Mouse (Mus musculus): Measurements from ENCODE around the gene Trappc3. TPM values are rescaled to one million over a fixed set of nuclear protein-coding genes. Genes with fewer than 3 reads are reported as not detected.

The Trappc3 gene
- 13.9 TPM for polyA plus RNA-seq (2015; fragmentation: Illumina TruSeq; extraction: RNeasy Lipid Tissue Mini Kit (QIAGEN cat#74804); ENCODE audit: insufficient read depth, low read depth, low replicate concordance)

GRCm38 (mm10) chr4:126262119-126262807, at the start of gene Trappc3:
Gene Trappc3 (plus strand): TSS chr4:126262325.

GRCm38 (mm10) chr4:126256131-126256791, 5.9 kb upstream of the Trappc3 start, which contains the start of gene Map7d1:
Gene Map7d1 (minus strand): TSS chr4:126256343.

GRCm38 (mm10) chr4:126286492-126286891, 24.4 kb downstream of the Trappc3 start, which contains the start of gene Col8a2:
Gene Col8a2 (plus strand): TSS chr4:126286793.

GRCm38 (mm10) chr4:126321111-126321853, 59.2 kb downstream of the Trappc3 start, which contains the start of gene Adprhl2:
Gene Adprhl2 (minus strand): TSS chr4:126321703.

GRCm38 (mm10) chr4:126325281-126325861, 63.2 kb downstream of the Trappc3 start, which contains the start of gene Tekt2:
Gene Tekt2 (minus strand): TSS chr4:126325688.

Other genes with a start within 250 kb of the Trappc3 start
- 0.28 TPM for gene Csf3r, start 237.8 kb upstream of the Trappc3 start, polyA plus RNA-seq (2015; fragmentation: Illumina TruSeq; extraction: RNeasy Lipid Tissue Mini Kit (QIAGEN cat#74804); ENCODE audit: insufficient read depth, low read depth, low replicate concordance)
- 19.4 TPM for gene Mrps15, start 215.4 kb upstream of the Trappc3 start, polyA plus RNA-seq (2015; fragmentation: Illumina TruSeq; extraction: RNeasy Lipid Tissue Mini Kit (QIAGEN cat#74804); ENCODE audit: insufficient read depth, low read depth, low replicate concordance)
- gene Oscp1, start 203.8 kb upstream of the Trappc3 start, polyA plus RNA-seq (2015; fragmentation: Illumina TruSeq; extraction: RNeasy Lipid Tissue Mini Kit (QIAGEN cat#74804); ENCODE audit: insufficient read depth, low read depth, low replicate concordance) = 17.9 TPM
- gene Lsm10, start 165.7 kb upstream of the Trappc3 start, polyA plus RNA-seq (2015; fragmentation: Illumina TruSeq; extraction: RNeasy Lipid Tissue Mini Kit (QIAGEN cat#74804); ENCODE audit: insufficient read depth, low read depth, low replicate concordance) = 7.9 TPM
- gene Stk40, start 158.4 kb upstream of the Trappc3 start, polyA plus RNA-seq (2015; fragmentation: Illumina TruSeq; extraction: RNeasy Lipid Tissue Mini Kit (QIAGEN cat#74804); ENCODE audit: insufficient read depth, low read depth, low replicate concordance) = 9.7 TPM
- 17.3 TPM for gene Eva1b, start 114.6 kb upstream of the Trappc3 start, polyA plus RNA-seq (2015; fragmentation: Illumina TruSeq; extraction: RNeasy Lipid Tissue Mini Kit (QIAGEN cat#74804); ENCODE audit: insufficient read depth, low read depth, low replicate concordance)
- gene Sh3d21, start 98.8 kb upstream of the Trappc3 start, polyA plus RNA-seq (2015; fragmentation: Illumina TruSeq; extraction: RNeasy Lipid Tissue Mini Kit (QIAGEN cat#74804); ENCODE audit: insufficient read depth, low read depth, low replicate concordance) = 2.9 TPM
- 49.2 TPM for gene Thrap3, start 59.6 kb upstream of the Trappc3 start, polyA plus RNA-seq (2015; fragmentation: Illumina TruSeq; extraction: RNeasy Lipid Tissue Mini Kit (QIAGEN cat#74804); ENCODE audit: insufficient read depth, low read depth, low replicate concordance)
- 12.6 TPM for gene Map7d1, start 6.0 kb upstream of the Trappc3 start, polyA plus RNA-seq (2015; fragmentation: Illumina TruSeq; extraction: RNeasy Lipid Tissue Mini Kit (QIAGEN cat#74804); ENCODE audit: insufficient read depth, low read depth, low replicate concordance)
- gene Col8a2, start 24.5 kb downstream of the Trappc3 start, polyA plus RNA-seq (2015; fragmentation: Illumina TruSeq; extraction: RNeasy Lipid Tissue Mini Kit (QIAGEN cat#74804); ENCODE audit: insufficient read depth, low read depth, low replicate concordance) = 0.42 TPM
- gene Adprhl2, start 59.4 kb downstream of the Trappc3 start, polyA plus RNA-seq (2015; fragmentation: Illumina TruSeq; extraction: RNeasy Lipid Tissue Mini Kit (QIAGEN cat#74804); ENCODE audit: insufficient read depth, low read depth, low replicate concordance) = 8.7 TPM
- 2.2 TPM for gene Tekt2, start 63.4 kb downstream of the Trappc3 start, polyA plus RNA-seq (2015; fragmentation: Illumina TruSeq; extraction: RNeasy Lipid Tissue Mini Kit (QIAGEN cat#74804); ENCODE audit: insufficient read depth, low read depth, low replicate concordance)
- gene Ago3, start 167.2 kb downstream of the Trappc3 start, polyA plus RNA-seq (2015; fragmentation: Illumina TruSeq; extraction: RNeasy Lipid Tissue Mini Kit (QIAGEN cat#74804); ENCODE audit: insufficient read depth, low read depth, low replicate concordance) = 2.9 TPM
- 3.5 TPM for gene Ago1, start 206.3 kb downstream of the Trappc3 start, polyA plus RNA-seq (2015; fragmentation: Illumina TruSeq; extraction: RNeasy Lipid Tissue Mini Kit (QIAGEN cat#74804); ENCODE audit: insufficient read depth, low read depth, low replicate concordance)

All from pancreas, adult 10 weeks (tissue).